Mouse (Mus musculus): ENCODE results near the gene Ccdc7a. TPM values are rescaled to one million over a fixed set of nuclear protein-coding genes. Genes with fewer than 3 reads are reported as not detected.
"Not testable (repeated sequence)": the region's sequence is repeated elsewhere in the genome, so short reads cannot be mapped to it uniquely, and the experiment has no call there.

The Ccdc7a gene
- polyA plus RNA-seq (2011; ENCODE audit: insufficient read depth, insufficient read length, low replicate concordance, missing spikeins): not detected in 2 replicates

GRCm38 (mm10) chr8:129065417-129065816 is at the start of gene Ccdc7a:
Gene Ccdc7a, minus strand, starts transcription at chr8:129065517.
- H3K27ac ChIP-seq (ENCODE audit: control insufficient read depth, insufficient read depth, low read depth, low read length, poor library complexity); H3K4me1 ChIP-seq (ENCODE audit: control insufficient read depth, insufficient read depth, low read length); H3K4me3 ChIP-seq (replicated peaks; ENCODE audit: control insufficient read depth, low read depth, low read length): not testable (repeated sequence)
- 72% methylated on average over 2 of the region's 11 CpGs for WGBS

GRCm38 (mm10) chr8:129066834-129067233 is 1.5 kb upstream of the Ccdc7a start, which contains the start of gene Ccdc7b:
Gene Ccdc7b, plus strand, starts transcription at chr8:129067134.
- WGBS: 68% methylated on average over 1 of the region's 10 CpGs
- not testable (repeated sequence) for H3K4me1 ChIP-seq (ENCODE audit: control insufficient read depth, insufficient read depth, low read length); H3K4me3 ChIP-seq (replicated peaks; ENCODE audit: control insufficient read depth, low read depth, low read length); H3K27ac ChIP-seq (ENCODE audit: control insufficient read depth, insufficient read depth, low read depth, low read length, poor library complexity)

- TF ChIP-seq CTCF (IDR thresholded peaks at IDR 0.05; ENCODE audit: control insufficient read depth, insufficient read depth, low read length): no peak
- TF ChIP-seq POLR2A (IDR thresholded peaks at IDR 0.05; ENCODE audit: borderline replicate concordance, control insufficient read depth, low read depth, low read length): no peak
- no peak overlapping the region for H3K27ac ChIP-seq (ENCODE audit: control insufficient read depth, insufficient read depth, low read depth, low read length, poor library complexity)
- H3K4me3 ChIP-seq (replicated peaks; ENCODE audit: control insufficient read depth, low read depth, low read length): no peak overlapping the region
- no peaks in the 10 kb centered on the region for H3K4me1 ChIP-seq (ENCODE audit: control insufficient read depth, insufficient read depth, low read length)
- WGBS: 82% methylated on average over 1 of the region's 1 CpGs
Observed at GRCm38 (mm10) chr8:128991389-128991788, 73.9 kb downstream of the Ccdc7a start.

- H3K4me1 ChIP-seq (ENCODE audit: control insufficient read depth, insufficient read depth, low read length); H3K27ac ChIP-seq (ENCODE audit: control insufficient read depth, insufficient read depth, low read depth, low read length, poor library complexity); H3K4me3 ChIP-seq (replicated peaks; ENCODE audit: control insufficient read depth, low read depth, low read length): not testable (repeated sequence)
- 78% methylated on average over 11 of the region's 11 CpGs for WGBS
Observed at GRCm38 (mm10) chr8:128948941-128949340, 116.4 kb downstream of the Ccdc7a start.

- H3K4me1 ChIP-seq (ENCODE audit: control insufficient read depth, insufficient read depth, low read length); H3K27ac ChIP-seq (ENCODE audit: control insufficient read depth, insufficient read depth, low read depth, low read length, poor library complexity); H3K4me3 ChIP-seq (replicated peaks; ENCODE audit: control insufficient read depth, low read depth, low read length): not testable (repeated sequence)
- WGBS: under 1% methylated on average over 6 of the region's 6 CpGs
Observed at GRCm38 (mm10) chr8:128941022-128941641, 124.2 kb downstream of the Ccdc7a start.

GRCm38 (mm10) chr8:128933446-128933845 is 131.9 kb downstream of the Ccdc7a start:
- Histone ChIP-seq H3K4me3 (replicated peaks; ENCODE audit: control insufficient read depth, low read depth, low read length) (no peak overlapping the region), H3K4me1 (ENCODE audit: control insufficient read depth, insufficient read depth, low read length) (no peaks in the 10 kb centered on the region), H3K27ac (ENCODE audit: control insufficient read depth, insufficient read depth, low read depth, low read length, poor library complexity) (no peak overlapping the region)
- WGBS: 63% methylated on average over 4 of the region's 4 CpGs
- no peak for TF ChIP-seq POLR2A (IDR thresholded peaks at IDR 0.05; ENCODE audit: borderline replicate concordance, control insufficient read depth, low read depth, low read length)
- no peak for TF ChIP-seq CTCF (IDR thresholded peaks at IDR 0.05; ENCODE audit: control insufficient read depth, insufficient read depth, low read length)

- Histone ChIP-seq H3K4me3 (replicated peaks; ENCODE audit: control insufficient read depth, low read depth, low read length) (no peak overlapping the region), H3K4me1 (ENCODE audit: control insufficient read depth, insufficient read depth, low read length) (no peaks in the 10 kb centered on the region), H3K27ac (ENCODE audit: control insufficient read depth, insufficient read depth, low read depth, low read length, poor library complexity) (no peak overlapping the region)
- no peak for TF ChIP-seq POLR2A (IDR thresholded peaks at IDR 0.05; ENCODE audit: borderline replicate concordance, control insufficient read depth, low read depth, low read length)
- no peak for TF ChIP-seq CTCF (IDR thresholded peaks at IDR 0.05; ENCODE audit: control insufficient read depth, insufficient read depth, low read length)
- WGBS: 54% methylated on average over 3 of the region's 3 CpGs
Observed at GRCm38 (mm10) chr8:128882719-128883118, 182.6 kb downstream of the Ccdc7a start.

- Histone ChIP-seq H3K4me3 (replicated peaks; ENCODE audit: control insufficient read depth, low read depth, low read length) (no peak overlapping the region), H3K4me1 (ENCODE audit: control insufficient read depth, insufficient read depth, low read length) (no peaks in the 10 kb centered on the region), H3K27ac (ENCODE audit: control insufficient read depth, insufficient read depth, low read depth, low read length, poor library complexity) (no peak overlapping the region)
- 42% methylated on average over 5 of the region's 5 CpGs for WGBS
- no peak for TF ChIP-seq CTCF (IDR thresholded peaks at IDR 0.05; ENCODE audit: control insufficient read depth, insufficient read depth, low read length)
Observed at GRCm38 (mm10) chr8:128843749-128844148, 221.6 kb downstream of the Ccdc7a start.

GRCm38 (mm10) chr8:128812521-128812920 is 252.8 kb downstream of the Ccdc7a start:
- 58% methylated on average over 4 of the region's 4 CpGs for WGBS
- H3K27ac ChIP-seq (ENCODE audit: control insufficient read depth, insufficient read depth, low read depth, low read length, poor library complexity): no peak overlapping the region
- TF ChIP-seq POLR2A (IDR thresholded peaks at IDR 0.05; ENCODE audit: borderline replicate concordance, control insufficient read depth, low read depth, low read length): no peak
- no peak for TF ChIP-seq CTCF (IDR thresholded peaks at IDR 0.05; ENCODE audit: control insufficient read depth, insufficient read depth, low read length)
- H3K4me3 ChIP-seq (replicated peaks; ENCODE audit: control insufficient read depth, low read depth, low read length): no peak overlapping the region
- H3K4me1 ChIP-seq (ENCODE audit: control insufficient read depth, insufficient read depth, low read length): no peaks in the 10 kb centered on the region

All from bone marrow, adult 2 months (tissue).